Mouse (Mus musculus) gastrocnemius, postnatal 4 days (tissue): ENCODE data around the gene Chchd6. TPM values are rescaled to one million over a fixed set of nuclear protein-coding genes. Genes with fewer than 3 reads are reported as not detected.
A peak's percentile ranks its signal among the peaks of the same experiment; 100 is the strongest.

Experiments used
- DNase-seq, 2 experiments: peaks; one replicate each; pipeline ENCODE4 v3.0.0; 2021 to 2022; ENCODE audit warnings: low spot score in 2 of 2, mixed read lengths in 2 of 2
- total RNA-seq, 2 experiments: library from RNA; stranded (reverse); gene quantifications; 2 replicates each; pipeline ENCODE4 v1.2.3; 2021

Chchd6 gene
- total RNA-seq, 2 experiments from 2014 or later, result 9.1 to 11.4 TPM

- no peak for DNase-seq
These were observed 59.7 kb downstream of the Chchd6 start for GRCm38 (mm10) chr6:89535626-89536225.

GRCm38 (mm10) chr6:89524766-89525165, 70.7 kb downstream of the Chchd6 start:
- DNase-seq, result no peak

- no peak for DNase-seq
These were observed 85.3 kb downstream of the Chchd6 start for GRCm38 (mm10) chr6:89510154-89510553.

GRCm38 (mm10) chr6:89508725-89509124, 86.7 kb downstream of the Chchd6 start:
- no peak for DNase-seq

- DNase-seq, result no peak
These were observed 87.2 kb downstream of the Chchd6 start for GRCm38 (mm10) chr6:89508263-89508662.

- no peak for DNase-seq
These were observed 95.5 kb downstream of the Chchd6 start for GRCm38 (mm10) chr6:89499961-89500360.

- DNase-seq, result peak in 1 of 2 experiments; percentile 13
These were observed 96.5 kb downstream of the Chchd6 start for GRCm38 (mm10) chr6:89498764-89499516.

GRCm38 (mm10) chr6:89496916-89497315, 98.5 kb downstream of the Chchd6 start:
- DNase-seq, result no peak

- no peak for DNase-seq
These were observed 103.1 kb downstream of the Chchd6 start for GRCm38 (mm10) chr6:89492368-89492767.

GRCm38 (mm10) chr6:89490369-89490768, 105.1 kb downstream of the Chchd6 start:
- DNase-seq, result no peak

GRCm38 (mm10) chr6:89489533-89489932, 105.9 kb downstream of the Chchd6 start:
- DNase-seq, result no peak

GRCm38 (mm10) chr6:89486055-89486454, 109.4 kb downstream of the Chchd6 start:
- no peak for DNase-seq

- no peak for DNase-seq
These were observed 114.3 kb downstream of the Chchd6 start for GRCm38 (mm10) chr6:89481192-89481591.

- DNase-seq, result no peak
These were observed 127.5 kb downstream of the Chchd6 start for GRCm38 (mm10) chr6:89467908-89468307.

GRCm38 (mm10) chr6:89467290-89467689, 128.2 kb downstream of the Chchd6 start:
- DNase-seq, result no peak

- no peak for DNase-seq
These were observed 128.6 kb downstream of the Chchd6 start for GRCm38 (mm10) chr6:89466875-89467274.

GRCm38 (mm10) chr6:89466053-89466708, 129.3 kb downstream of the Chchd6 start:
- DNase-seq, result no peak

GRCm38 (mm10) chr6:89462223-89462760, 133.2 kb downstream of the Chchd6 start:
- DNase-seq, result no peak

- DNase-seq, result peak in 1 of 2 experiments; percentile 20
These were observed 133.9 kb downstream of the Chchd6 start for GRCm38 (mm10) chr6:89461250-89462222.

- no peak for DNase-seq
These were observed 135.8 kb downstream of the Chchd6 start for GRCm38 (mm10) chr6:89459634-89460033.

- no peak for DNase-seq
These were observed 137.9 kb downstream of the Chchd6 start for GRCm38 (mm10) chr6:89457601-89458000.
